Mouse (Mus musculus): Measurements from ENCODE around the gene Scgb2b20.
"Not testable (repeated sequence)": the region's sequence is repeated elsewhere in the genome, so short reads cannot be mapped to it uniquely, and the experiment has no call there.

DNA sequence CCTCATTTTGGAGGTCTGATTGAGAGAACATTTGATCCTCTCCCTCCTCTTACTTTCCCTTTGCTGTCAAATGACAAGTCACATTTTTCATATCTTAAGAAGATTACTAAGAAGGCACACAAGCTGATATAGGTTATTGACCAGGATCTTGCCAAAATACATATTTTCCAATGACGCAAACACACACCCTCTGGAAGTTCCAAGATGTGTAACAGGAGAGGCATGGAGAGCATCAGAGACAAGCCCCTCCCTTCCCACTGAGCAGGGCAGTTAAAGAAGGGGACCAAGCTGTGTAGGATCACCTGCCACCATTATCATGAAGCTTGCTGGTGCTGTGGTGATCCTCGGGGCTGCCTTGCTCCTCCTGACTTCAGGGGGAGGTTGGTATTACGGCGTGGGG, 6.8 kb upstream of the Scgb2b20 start, which contains the start of gene Scgb1b20:
- not testable (repeated sequence) for TF ChIP-seq CTCF, EP300 (IDR thresholded peaks at IDR 0.05; ENCODE audit: low read depth)

All from heart, postnatal 0 days (tissue).